Mouse (Mus musculus) embryo, embryonic 9.5 days (tissue): ENCODE data around the gene Klc1.

Experiments used
- DNase-seq: peaks from one replicate; pipeline ENCODE4 v3.0.0-alpha.2; 2017; ENCODE audit errors: extremely low spot score

The Klc1 gene

GRCm38 (mm10) chr12:111813766-111814617 is 55.3 kb downstream of the Klc1 start, which contains the start of the genes Xrcc3 and Zfyve21:
Gene Xrcc3, minus strand, starts transcription at chr12:111813873.
Gene Zfyve21, plus strand, starts transcription at chr12:111814170.
- peak; percentile 98 for DNase-seq

- DNase-seq, result no peak
Observed at GRCm38 (mm10) chr12:111814769-111815762, 56.4 kb downstream of the Klc1 start.

DNA sequence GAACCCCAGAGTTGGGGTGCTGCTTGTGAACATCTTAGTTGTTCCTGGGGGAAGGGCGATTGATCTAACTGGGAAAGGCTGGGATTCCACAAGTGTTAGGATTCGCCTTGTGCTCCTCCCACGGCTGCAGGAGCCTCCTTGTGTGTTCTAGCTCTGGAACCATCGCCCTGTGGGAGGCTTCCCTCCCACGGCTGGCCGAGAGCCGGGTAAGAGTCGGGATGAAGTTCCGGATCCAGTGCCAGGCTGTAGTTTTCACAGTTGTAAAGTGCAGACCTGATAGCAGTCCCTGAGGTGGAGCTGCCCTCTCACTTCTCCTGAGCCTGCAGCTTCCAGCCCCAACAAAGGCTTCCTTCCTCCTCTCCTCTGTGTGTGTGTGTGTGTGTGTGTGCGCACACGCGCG is 57.9 kb downstream of the Klc1 start:
- DNase-seq, result no peak

GRCm38 (mm10) chr12:111816967-111817366 is 58.3 kb downstream of the Klc1 start:
- no peak for DNase-seq

DNA sequence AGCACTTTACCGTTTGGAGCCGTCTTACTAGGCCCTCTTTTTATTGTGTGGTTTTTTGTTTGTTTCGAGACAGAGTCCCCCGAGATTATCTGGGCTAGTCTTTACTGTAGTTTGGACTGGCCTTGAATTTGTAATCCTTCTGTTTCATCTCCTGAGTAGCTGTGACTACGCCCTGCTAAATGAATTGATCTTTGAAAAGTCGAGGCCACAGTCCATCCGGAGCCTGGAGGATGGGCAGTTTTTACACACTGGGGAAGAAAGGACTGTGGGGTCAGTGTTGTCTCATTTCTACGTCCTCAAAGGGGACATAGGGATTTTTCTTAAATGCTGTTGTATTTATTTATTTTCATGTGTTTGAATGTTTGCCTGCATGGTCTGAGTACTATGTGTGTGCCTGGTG is 59.3 kb downstream of the Klc1 start:
- DNase-seq, result no peak

- DNase-seq, result no peak
Observed at GRCm38 (mm10) chr12:111819936-111820335, 61.3 kb downstream of the Klc1 start.

GRCm38 (mm10) chr12:111820708-111821107 is 62.1 kb downstream of the Klc1 start:
- DNase-seq, result no peak

GRCm38 (mm10) chr12:111821931-111822330 is 63.3 kb downstream of the Klc1 start:
- DNase-seq, result no peak

- DNase-seq, result no peak
Observed at GRCm38 (mm10) chr12:111827556-111827955, 68.9 kb downstream of the Klc1 start.

GRCm38 (mm10) chr12:111829447-111829846 is 70.8 kb downstream of the Klc1 start:
- DNase-seq, result no peak

DNA sequence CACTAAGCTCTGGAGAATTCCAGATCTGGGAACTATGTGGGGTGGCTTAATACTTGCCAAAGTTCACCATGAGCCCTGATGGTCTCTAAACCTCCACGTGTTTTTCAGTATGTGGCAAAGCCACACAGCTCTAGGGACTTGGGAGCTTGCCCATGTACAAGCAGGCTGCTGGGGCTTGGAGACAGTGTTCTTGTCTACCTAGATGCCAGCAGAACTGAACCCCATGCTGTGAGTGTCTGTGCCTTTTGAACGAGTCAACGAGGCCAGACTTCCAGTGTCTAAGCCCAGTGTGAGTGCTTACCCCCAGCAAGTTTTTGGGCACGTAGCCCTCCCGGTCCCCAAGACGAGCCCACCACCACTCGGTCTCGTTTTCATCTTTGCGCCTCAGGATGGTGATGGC is 71.3 kb downstream of the Klc1 start:
- no peak for DNase-seq

GRCm38 (mm10) chr12:111830375-111830774 is 71.7 kb downstream of the Klc1 start:
- DNase-seq, result no peak

DNA sequence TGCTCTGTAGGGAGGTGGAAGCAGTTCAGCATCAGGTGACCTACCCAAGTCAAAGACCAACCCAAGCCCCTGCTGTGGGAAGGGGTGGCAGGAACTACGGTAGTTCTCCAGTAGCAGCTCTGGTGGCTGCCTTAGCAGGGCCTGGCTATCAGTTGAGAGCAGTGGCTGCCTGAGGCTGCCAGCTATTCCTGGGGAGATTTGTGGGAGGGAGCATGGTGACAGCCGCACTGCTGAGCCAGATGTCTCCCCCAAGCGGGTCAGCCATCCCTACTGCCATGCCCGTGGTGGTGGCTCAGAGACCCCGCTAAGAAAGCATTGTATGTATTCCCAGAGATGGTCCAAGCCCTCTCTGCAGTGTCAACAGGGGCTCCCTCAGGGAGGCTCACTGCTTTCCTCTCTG is 74.0 kb downstream of the Klc1 start:
- DNase-seq, result no peak

DNA sequence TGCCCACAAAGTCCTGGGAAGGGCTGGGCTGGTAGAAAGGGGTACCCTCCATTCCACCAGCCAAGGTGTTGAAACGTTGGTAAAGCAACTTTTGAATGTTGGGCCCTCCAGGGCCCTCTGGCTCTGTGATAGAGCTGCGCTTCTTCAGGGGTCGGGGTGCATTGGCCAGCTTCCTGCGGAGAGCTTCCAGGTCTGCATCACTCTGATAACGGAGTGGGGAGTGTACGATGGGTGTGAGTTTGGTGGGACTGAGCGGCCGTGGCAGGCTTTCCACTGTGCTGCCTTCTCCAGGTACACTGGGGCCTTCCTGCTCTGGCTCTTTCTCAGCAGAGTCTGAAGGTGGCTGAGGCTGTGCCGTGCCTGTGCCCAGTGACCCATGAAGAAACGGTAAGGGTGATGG is 74.8 kb downstream of the Klc1 start:
- DNase-seq, result no peak

- no peak for DNase-seq
Observed at GRCm38 (mm10) chr12:111842565-111843433, 84.2 kb downstream of the Klc1 start.

- no peak for DNase-seq
Observed at GRCm38 (mm10) chr12:111843470-111843869, 84.8 kb downstream of the Klc1 start.

DNA sequence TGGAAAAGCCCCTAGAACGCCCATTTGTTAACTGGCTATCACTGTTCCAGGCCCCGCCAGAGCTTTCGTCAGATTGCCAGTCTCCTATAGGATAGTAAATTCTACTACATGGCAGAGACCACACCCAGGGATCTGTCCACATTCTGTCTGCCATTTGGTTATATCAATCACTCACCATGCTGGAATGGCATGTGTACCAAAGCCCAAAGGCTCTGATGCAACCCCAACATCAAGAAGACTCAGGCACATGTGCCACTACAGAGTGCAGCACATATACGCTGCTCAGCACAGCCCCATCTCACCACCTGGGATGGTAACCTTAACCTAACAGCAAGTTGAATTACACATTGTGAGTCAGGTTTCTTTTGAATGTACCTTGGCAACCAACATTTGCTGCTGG is 87.3 kb downstream of the Klc1 start:
- no peak for DNase-seq

- no peak for DNase-seq
Observed at GRCm38 (mm10) chr12:111846815-111847214, 88.2 kb downstream of the Klc1 start.

- DNase-seq, result no peak
Observed at GRCm38 (mm10) chr12:111848300-111848798, 89.7 kb downstream of the Klc1 start.

DNA sequence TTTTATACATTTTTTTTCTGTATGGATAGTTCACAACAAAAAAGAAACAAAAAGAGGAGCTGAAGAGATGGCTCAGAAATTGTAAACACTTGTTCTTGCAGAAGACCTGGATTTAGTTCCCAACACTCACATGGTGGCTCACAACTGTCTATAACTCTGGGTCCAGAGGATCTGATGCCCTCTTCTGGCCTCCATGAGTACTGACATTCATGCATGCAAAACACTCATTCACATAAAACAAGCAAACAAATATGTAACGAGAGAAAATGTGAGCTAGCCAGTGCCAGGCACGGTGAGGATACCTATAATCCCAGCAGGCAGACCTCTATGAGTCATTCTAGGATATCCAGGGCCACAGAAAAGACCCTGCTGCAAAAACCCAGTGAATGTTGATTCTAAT is 92.6 kb downstream of the Klc1 start:
- DNase-seq, result no peak

DNA sequence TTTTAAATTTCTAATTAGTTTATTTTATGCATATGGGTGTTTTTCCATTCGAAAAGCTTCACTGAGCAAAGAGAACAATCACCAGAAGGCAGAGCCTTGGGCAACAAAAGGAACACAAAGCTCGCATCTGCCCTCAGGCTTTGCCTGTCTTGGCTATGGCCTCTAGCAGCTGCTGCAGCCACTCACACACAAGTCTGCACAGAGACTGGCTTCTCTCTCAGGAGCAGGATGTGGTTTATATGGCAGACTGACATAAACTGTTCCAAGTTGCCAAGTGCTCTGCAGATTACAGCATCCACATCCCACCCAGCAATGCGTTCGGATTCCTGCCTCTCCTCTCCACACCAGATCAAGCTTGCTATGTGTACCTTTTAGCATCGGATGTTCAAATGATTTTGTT is 93.1 kb downstream of the Klc1 start:
- no peak for DNase-seq
